Mouse (Mus musculus): ENCODE results near the gene Krt84.

DNA sequence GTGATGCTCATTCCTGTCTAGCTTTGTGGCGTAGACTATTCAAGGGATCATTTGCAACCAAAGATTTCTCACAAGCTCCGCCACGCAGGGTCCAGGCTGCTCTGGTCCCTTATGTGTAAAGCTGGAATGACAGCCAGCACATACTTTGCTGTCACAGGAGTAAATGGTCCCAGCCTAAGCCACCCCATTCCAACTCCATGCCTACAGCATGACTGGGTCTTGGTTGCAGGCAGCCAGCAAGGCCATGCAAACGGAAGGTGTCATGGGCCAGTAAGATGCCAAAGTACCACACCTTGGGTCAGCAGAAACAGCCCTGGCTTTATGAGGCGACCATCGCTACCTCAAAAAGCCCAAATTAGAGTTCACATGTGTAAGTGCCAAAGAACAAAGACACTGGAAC lies 38.9 kb downstream of the Krt84 start:
- no peak for TF ChIP-seq CTCF (IDR thresholded peaks at IDR 0.05; ENCODE audit: control insufficient read depth, insufficient read depth, insufficient read length)
- no peak for TF ChIP-seq CEBPB (IDR thresholded peaks at IDR 0.05; ENCODE audit: low read depth)
- no peak for TF ChIP-seq MAX (IDR thresholded peaks at IDR 0.05)
- no peak for TF ChIP-seq USF1 (IDR thresholded peaks at IDR 0.05; ENCODE audit: low read depth)

Measured in C2C12 (cell line).